ENCODE assay signal across 9 mouse cellular contexts in genomic region chr8:4588165-4589000, GRCm38 (mm10). TPM values are rescaled to one million over a fixed set of nuclear protein-coding genes. Genes with fewer than 3 reads are reported as not detected.
A peak's percentile ranks its signal among the peaks of the same experiment; 100 is the strongest.
DNase-seq lines count a peak whose midpoint lies in the region; ATAC-seq and TF ChIP-seq lines count a peak whose summit lies in the region.
"Had no signal": no experiment of that assay in that cellular context is flagged by ENCODE, and none has a peak within 500 bp of the region (broad histone marks: within the 10 kb centered on the region; RNA-seq: fewer than 3 reads in every experiment).

No protein-coding gene starts in this region.

- H3K4me2 ChIP-seq in intestine, embryonic 14.5 days (ENCODE audit: low read length) = no peak overlapping the region
- H3K4me2 ChIP-seq in intestine, embryonic 16.5 days (ENCODE audit: low read depth, low read length) = no peak overlapping the region
- H3K4me2 ChIP-seq in hindbrain, embryonic 14.5 days (replicated peaks) = no peak overlapping the region
- no peak overlapping the region for H3K4me2 ChIP-seq in midbrain, embryonic 11.5 days
- H3K4me2 ChIP-seq in stomach, embryonic 16.5 days (ENCODE audit: low read depth, low read length) = no peak overlapping the region
- H3K4me2 ChIP-seq: lung, embryonic 15.5 days had no signal

- H3K9ac ChIP-seq in intestine, embryonic 14.5 days (ENCODE audit: low read length) = no peak overlapping the region
- no peak overlapping the region for H3K9ac ChIP-seq in intestine, embryonic 16.5 days (ENCODE audit: low read depth, low read length)
- H3K9ac ChIP-seq in hindbrain, embryonic 14.5 days = peak overlapping the region; percentile 47
- H3K9ac ChIP-seq in midbrain, embryonic 11.5 days (ENCODE audit: low read length) = peak overlapping the region; percentile 49
- H3K9ac ChIP-seq in stomach, embryonic 16.5 days (ENCODE audit: low read length) = peak overlapping the region; percentile 57
- H3K9ac ChIP-seq: lung, embryonic 15.5 days had no signal

- no peaks in the 10 kb centered on the region for H3K4me1 ChIP-seq in intestine, embryonic 14.5 days (replicated peaks; ENCODE audit: control insufficient read depth, insufficient read depth, low read length)
- no peaks in the 10 kb centered on the region for H3K4me1 ChIP-seq in intestine, embryonic 16.5 days (ENCODE audit: control insufficient read depth, insufficient read depth, low read length)
- H3K4me1 ChIP-seq in forebrain, embryonic 10.5 days = peaks cover 6% of the 10 kb centered on the region
- H3K4me1 ChIP-seq in hindbrain, embryonic 14.5 days (replicated peaks; ENCODE audit: control insufficient read depth, insufficient read depth, low read length) = no peaks in the 10 kb centered on the region
- H3K4me1 ChIP-seq in midbrain, embryonic 11.5 days (ENCODE audit: control insufficient read depth, insufficient read depth, low read length) = no peaks in the 10 kb centered on the region
- no peaks in the 10 kb centered on the region for H3K4me1 ChIP-seq in stomach, embryonic 16.5 days (ENCODE audit: control insufficient read depth, insufficient read depth, low read length)
- H3K4me1 ChIP-seq: lung, embryonic 15.5 days had no signal

- no peaks in the 10 kb centered on the region for H3K9me3 ChIP-seq in intestine, embryonic 14.5 days (ENCODE audit: control insufficient read depth, low read length)
- no peaks in the 10 kb centered on the region for H3K9me3 ChIP-seq in intestine, embryonic 16.5 days (ENCODE audit: control insufficient read depth, low read length)
- no peaks in the 10 kb centered on the region for H3K9me3 ChIP-seq in forebrain, embryonic 10.5 days
- H3K9me3 ChIP-seq in hindbrain, embryonic 14.5 days (ENCODE audit: control insufficient read depth, low read length) = no peaks in the 10 kb centered on the region
- no peaks in the 10 kb centered on the region for H3K9me3 ChIP-seq in midbrain, embryonic 11.5 days (ENCODE audit: control insufficient read depth, low read length)
- H3K9me3 ChIP-seq in stomach, embryonic 16.5 days (replicated peaks; ENCODE audit: control insufficient read depth, low read length) = no peaks in the 10 kb centered on the region
- H3K9me3 ChIP-seq: lung, embryonic 15.5 days had no signal

- peak; percentile 40; the same call in 1 of the 2 replicates for ATAC-seq in intestine, embryonic 14.5 days (replicated peaks; ENCODE audit: low FRiP score, low TSS enrichment, low read depth)
- ATAC-seq in intestine, embryonic 16.5 days = no peak
- ATAC-seq in hindbrain, embryonic 14.5 days (ENCODE audit: low FRiP score) = peak; percentile 82
- ATAC-seq in midbrain, embryonic 11.5 days (ENCODE audit: low FRiP score) = peak; percentile 86
- no peak for ATAC-seq in stomach, embryonic 16.5 days (ENCODE audit: insufficient read depth, low FRiP score)

- 41% methylated on average over 9 of the region's 9 CpGs for WGBS in intestine, embryonic 14.5 days
- WGBS in intestine, embryonic 16.5 days = 44% methylated on average over 9 of the region's 9 CpGs
- 42% methylated on average over 9 of the region's 9 CpGs for WGBS in forebrain, embryonic 10.5 days
- WGBS in hindbrain, embryonic 14.5 days = 40% methylated on average over 9 of the region's 9 CpGs
- WGBS in midbrain, embryonic 11.5 days = 39% methylated on average over 9 of the region's 9 CpGs
- 43% methylated on average over 9 of the region's 9 CpGs for WGBS in stomach, embryonic 16.5 days

- TF ChIP-seq POLR2A in brain, embryonic 14.5 days (IDR thresholded peaks at IDR 0.05; ENCODE audit: borderline replicate concordance, extremely low read depth, insufficient read depth, insufficient read length, poor library complexity, severe bottlenecking) = no peak

- no peaks in the 10 kb centered on the region for H3K36me3 ChIP-seq in intestine, embryonic 14.5 days (ENCODE audit: control insufficient read depth, insufficient read depth, low read length)
- H3K36me3 ChIP-seq in intestine, embryonic 16.5 days (ENCODE audit: control insufficient read depth, insufficient read depth, low read length) = no peaks in the 10 kb centered on the region
- H3K36me3 ChIP-seq in forebrain, embryonic 10.5 days (replicated peaks) = no peaks in the 10 kb centered on the region
- H3K36me3 ChIP-seq in hindbrain, embryonic 14.5 days (replicated peaks; ENCODE audit: control insufficient read depth, insufficient read depth) = no peaks in the 10 kb centered on the region
- no peaks in the 10 kb centered on the region for H3K36me3 ChIP-seq in midbrain, embryonic 11.5 days (ENCODE audit: control insufficient read depth, insufficient read depth, low read length)
- H3K36me3 ChIP-seq in stomach, embryonic 16.5 days (ENCODE audit: control insufficient read depth, insufficient read depth, low read length) = no peaks in the 10 kb centered on the region
- H3K36me3 ChIP-seq: lung, embryonic 15.5 days had no signal

- peak; percentile 77; the same call in 1 of the 2 replicates for TF ChIP-seq CTCF in brain, embryonic 14.5 days (IDR thresholded peaks at IDR 0.05; ENCODE audit: borderline replicate concordance, extremely low read depth, insufficient read depth, insufficient read length)

- DNase-seq in intestine, embryonic 14.5 days (ENCODE audit: low spot score) = peak; percentile 76
- peak; percentile 87 for DNase-seq in brain, embryonic 14.5 days (ENCODE audit: low read depth)
- DNase-seq in forebrain, embryonic 10.5 days (ENCODE audit: extremely low spot score, low spot score) = peak; percentile 51
- peak; percentile 90 for DNase-seq in hindbrain, embryonic 14.5 days (ENCODE audit: low spot score)
- DNase-seq in layer of hippocampus, postnatal 36 days = peak; percentile 7 to 8
- DNase-seq in midbrain, embryonic 11.5 days (ENCODE audit: low spot score, missing footprints) = peak; percentile 94

- H3K27ac ChIP-seq in intestine, embryonic 14.5 days (ENCODE audit: low read depth) = no peak overlapping the region
- H3K27ac ChIP-seq in intestine, embryonic 16.5 days (ENCODE audit: low read length) = no peak overlapping the region
- peak overlapping the region; percentile 83 for H3K27ac ChIP-seq in forebrain, embryonic 10.5 days
- no peak overlapping the region for H3K27ac ChIP-seq in hindbrain, embryonic 14.5 days
- H3K27ac ChIP-seq in midbrain, embryonic 11.5 days (ENCODE audit: low read depth, low read length) = no peak overlapping the region
- H3K27ac ChIP-seq in stomach, embryonic 16.5 days (ENCODE audit: low read length) = no peak overlapping the region
- H3K27ac ChIP-seq: lung, embryonic 15.5 days had no signal

- no peak overlapping the region for H3K4me3 ChIP-seq in intestine, embryonic 14.5 days (ENCODE audit: low read depth, low read length)
- H3K4me3 ChIP-seq in intestine, embryonic 16.5 days (ENCODE audit: low read length) = no peak overlapping the region
- no peak overlapping the region for H3K4me3 ChIP-seq in forebrain, embryonic 10.5 days
- H3K4me3 ChIP-seq in hindbrain, embryonic 14.5 days (replicated peaks; ENCODE audit: low read length) = no peak overlapping the region
- no peak overlapping the region for H3K4me3 ChIP-seq in midbrain, embryonic 11.5 days (ENCODE audit: low read depth, low read length)
- H3K4me3 ChIP-seq in stomach, embryonic 16.5 days (replicated peaks; ENCODE audit: low read length) = no peak overlapping the region
- H3K4me3 ChIP-seq: lung, embryonic 15.5 days had no signal

- H3K27me3 ChIP-seq in intestine, embryonic 14.5 days (replicated peaks; ENCODE audit: control insufficient read depth, insufficient read depth, low read length) = no peaks in the 10 kb centered on the region
- H3K27me3 ChIP-seq in intestine, embryonic 16.5 days (replicated peaks; ENCODE audit: control insufficient read depth, insufficient read depth, low read length) = no peaks in the 10 kb centered on the region
- H3K27me3 ChIP-seq in forebrain, embryonic 10.5 days (ENCODE audit: poor library complexity, severe bottlenecking) = no peaks in the 10 kb centered on the region
- H3K27me3 ChIP-seq in hindbrain, embryonic 14.5 days (ENCODE audit: control insufficient read depth, insufficient read depth, low read length) = no peaks in the 10 kb centered on the region
- no peaks in the 10 kb centered on the region for H3K27me3 ChIP-seq in midbrain, embryonic 11.5 days (ENCODE audit: control insufficient read depth, insufficient read depth, low read length)
- H3K27me3 ChIP-seq in stomach, embryonic 16.5 days (ENCODE audit: control insufficient read depth, insufficient read depth, low read length) = no peaks in the 10 kb centered on the region
- H3K27me3 ChIP-seq: lung, embryonic 15.5 days had no signal

RNA-seq across cellular contexts. Expression of gene Zfp958, which starts 24.6 kb away (rescaled TPM):
- 13.6 and 14.8 TPM in 2 replicates for polyA plus RNA-seq in intestine, embryonic 14.5 days (2014; fragmentation: Nextera tagmentation; extraction: Ambion mirVana)
- 10.9 and 11.1 TPM in 2 replicates for polyA plus RNA-seq in intestine, embryonic 16.5 days (2015; fragmentation: Nextera tagmentation; extraction: Ambion mirVana)
- polyA plus RNA-seq in brain, embryonic 14.5 days (2012; rRNA removed) = 4.9 and 5.8 TPM in 2 replicates
- polyA plus RNA-seq in forebrain, embryonic 10.5 days (2016; fragmentation: Nextera tagmentation; extraction: Ambion mirVana) = 14.2 and 17.1 TPM in 2 replicates
- 18.6 and 18.8 TPM in 2 replicates for polyA plus RNA-seq in hindbrain, embryonic 14.5 days (2014; fragmentation: Nextera tagmentation; extraction: Ambion mirVana)
- 10 to 100 TPM; 13.5 to 15.6 TPM for total RNA-seq in layer of hippocampus, postnatal 36 days (2021)
- 16.4 and 16.5 TPM in 2 replicates for polyA plus RNA-seq in midbrain, embryonic 11.5 days (2014; fragmentation: Nextera tagmentation; extraction: Ambion mirVana)
- polyA plus RNA-seq in stomach, embryonic 16.5 days (2015; fragmentation: Nextera tagmentation; extraction: Ambion mirVana) = 10.5 and 14.2 TPM in 2 replicates

Comparison
In these comparisons a context has a peak if more than half of its experiments do, and no peak if none do; other contexts are left out.
1. ATAC-seq: peak in intestine, embryonic 14.5 days (single experiment), hindbrain, embryonic 14.5 days (single experiment) and midbrain, embryonic 11.5 days (single experiment); none in intestine, embryonic 16.5 days (single experiment) and stomach, embryonic 16.5 days (single experiment).
2. DNase-seq: peak in every context shown above with its lines; median percentile 94 in midbrain, embryonic 11.5 days; 90 in hindbrain, embryonic 14.5 days; 87 in brain, embryonic 14.5 days; 76 in intestine, embryonic 14.5 days; 51 in forebrain, embryonic 10.5 days; 8 in layer of hippocampus, postnatal 36 days.
3. H3K9ac ChIP-seq: peak in hindbrain, embryonic 14.5 days (single experiment), midbrain, embryonic 11.5 days (single experiment) and stomach, embryonic 16.5 days (single experiment); none in intestine, embryonic 14.5 days (single experiment) and intestine, embryonic 16.5 days (single experiment).